Mouse (Mus musculus) CH12F3 (cell line): ENCODE data around the gene Des.

Experiments
- in situ Hi-C: fragments of 300-500 bp; cut with MboI; formaldehyde crosslinking; loops from 2 replicates; pipeline ENCODE4 v1.14.3; 2020; ENCODE audit warnings: low sequenced_read_pairs

Gene Des

DNA sequence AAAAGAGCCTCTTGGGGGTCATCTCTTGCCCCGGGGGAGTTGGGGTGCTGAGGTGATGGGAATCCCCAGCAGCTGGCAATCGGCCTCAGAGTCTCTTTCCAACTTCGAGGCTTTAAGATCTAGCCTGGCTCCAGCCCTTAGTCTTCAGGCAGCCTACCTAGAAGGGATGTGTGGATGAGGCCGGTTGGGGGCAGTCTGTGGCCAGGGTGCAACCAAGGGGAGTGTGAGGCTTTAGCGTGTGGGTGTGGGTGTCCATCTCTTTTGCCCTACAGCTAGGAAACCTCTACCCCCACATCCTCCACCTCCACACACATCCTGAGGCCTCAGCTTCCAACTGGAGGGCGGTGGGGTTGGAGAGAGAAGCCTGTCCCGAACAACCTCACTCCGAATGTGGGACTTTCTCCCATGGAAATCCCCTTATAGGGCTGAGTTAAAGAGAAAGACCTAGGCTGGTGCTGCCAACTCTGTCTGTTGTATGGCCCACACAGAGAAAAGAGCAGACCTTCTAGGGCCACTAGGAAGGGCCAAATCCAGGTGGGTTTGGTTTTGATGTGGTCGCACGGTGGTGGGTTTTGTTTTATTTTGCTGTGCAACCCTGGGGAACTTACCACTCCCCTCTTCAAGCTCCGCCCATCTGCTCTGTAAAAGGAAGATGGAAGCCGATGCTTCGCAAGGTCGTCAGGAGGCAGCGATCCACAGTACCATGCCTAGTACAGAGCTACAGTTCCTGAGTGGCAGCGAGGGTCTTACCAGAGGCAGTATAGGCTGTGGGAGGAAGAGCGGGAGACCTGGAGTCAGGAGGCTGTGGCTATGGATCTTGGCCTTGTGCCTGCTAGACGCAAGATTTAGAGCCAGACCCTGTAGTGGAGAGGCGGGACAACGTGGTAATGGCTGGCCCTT, 14.8 kb upstream of the Des start:
- in situ Hi-C loops: loop anchor here (5.0 kb wide), 1 partner anchor 122 kb away; no protein-coding TSS in a partner anchor

DNA sequence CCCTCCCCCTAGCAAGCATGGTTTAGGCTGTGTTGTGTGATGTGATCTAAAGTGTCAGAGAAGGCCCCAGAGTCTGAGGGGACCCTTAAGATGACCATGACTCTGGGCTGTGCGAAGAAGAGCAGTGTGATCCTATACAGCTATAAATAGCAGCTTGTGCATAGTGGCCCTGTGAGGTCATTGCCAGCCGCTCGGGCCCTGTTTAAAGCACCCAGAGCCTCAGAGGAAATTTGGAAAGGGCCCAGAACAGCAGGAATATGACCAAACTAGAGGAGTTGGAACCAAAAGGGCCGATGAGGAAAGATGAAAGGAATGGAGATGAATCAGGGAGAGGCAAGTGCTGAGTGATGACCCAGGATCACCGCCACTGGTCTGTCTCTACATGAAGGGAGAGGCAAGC, 12.8 kb upstream of the Des start:
- in situ Hi-C loops: loop anchor here (5.0 kb wide), 1 partner anchor 120 kb away; no protein-coding TSS in a partner anchor

DNA sequence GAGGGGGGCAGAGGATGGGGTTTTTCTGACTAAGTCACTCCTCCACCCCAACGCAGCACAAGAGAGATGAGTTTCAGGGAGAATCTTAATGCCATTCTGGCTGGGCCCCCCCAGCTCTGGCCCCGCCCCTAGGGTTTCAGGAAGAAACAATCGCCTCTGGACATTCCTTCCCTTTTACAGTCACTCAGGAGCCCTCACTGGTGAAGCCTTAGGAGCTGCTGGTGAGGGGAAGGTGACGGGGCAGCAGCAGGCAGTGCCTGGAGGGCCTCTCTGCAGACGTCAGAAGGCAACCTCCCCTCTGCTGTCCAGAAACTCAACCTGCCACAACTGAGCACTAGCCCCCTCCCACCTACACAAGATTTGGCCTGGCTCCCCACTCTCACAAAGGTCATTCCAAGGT, 10.9 kb upstream of the Des start:
- in situ Hi-C loops: loop anchor here (5.0 kb wide), 1 partner anchor 118 kb away; no protein-coding TSS in a partner anchor

DNA sequence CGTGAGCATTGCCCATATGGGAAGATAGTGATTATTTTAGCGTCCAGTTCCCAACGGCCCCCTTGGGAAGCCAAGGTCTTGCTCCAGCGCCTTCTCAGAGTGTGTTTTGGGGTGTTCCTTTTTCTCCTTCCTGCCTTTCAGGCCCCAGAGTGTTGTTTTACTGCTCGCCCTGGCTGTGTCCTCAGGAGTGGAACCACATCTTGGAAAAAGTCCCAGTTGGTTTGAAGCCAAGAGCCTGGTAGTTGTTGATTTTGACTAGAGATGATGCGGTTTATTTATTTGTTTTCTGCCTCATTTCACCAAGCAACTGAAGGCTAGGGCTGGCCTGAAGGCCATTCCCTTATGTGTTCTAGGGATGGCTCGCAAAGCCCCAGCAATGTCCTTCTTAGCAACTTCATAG, 2.9 kb upstream of the Des start:
- in situ Hi-C loops: no loop called here

DNA sequence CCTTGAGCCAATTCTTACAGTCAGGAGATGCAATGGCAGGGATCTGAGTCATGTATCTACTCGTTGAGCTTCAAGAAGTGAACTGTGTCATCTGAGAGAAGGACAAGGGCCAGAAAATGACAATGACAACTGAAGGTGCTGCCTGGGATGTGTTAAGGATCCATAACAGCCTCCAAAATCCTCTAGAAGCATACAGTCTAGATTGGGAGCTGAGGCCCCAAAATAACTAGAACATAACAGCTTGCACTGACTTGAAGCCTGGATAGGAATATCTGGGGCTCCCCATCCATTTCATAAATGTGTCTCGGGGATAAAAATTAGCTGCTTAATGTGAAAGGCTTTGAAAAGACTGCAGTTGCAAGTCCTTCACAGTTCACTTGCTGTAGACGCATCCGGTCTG, 2.1 kb upstream of the Des start:
- in situ Hi-C loops: no loop called here

DNA sequence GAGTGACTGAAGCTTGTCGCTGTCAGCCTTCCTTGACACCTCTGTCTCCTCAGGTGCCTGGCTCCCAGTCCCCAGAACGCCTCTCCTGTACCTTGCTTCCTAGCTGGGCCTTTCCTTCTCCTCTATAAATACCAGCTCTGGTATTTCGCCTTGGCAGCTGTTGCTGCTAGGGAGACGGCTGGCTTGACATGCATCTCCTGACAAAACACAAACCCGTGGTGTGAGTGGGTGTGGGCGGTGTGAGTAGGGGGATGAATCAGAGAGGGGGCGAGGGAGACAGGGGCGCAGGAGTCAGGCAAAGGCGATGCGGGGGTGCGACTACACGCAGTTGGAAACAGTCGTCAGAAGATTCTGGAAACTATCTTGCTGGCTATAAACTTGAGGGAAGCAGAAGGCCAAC, 783 bp upstream of the Des start:
- in situ Hi-C loops: no loop called here

DNA sequence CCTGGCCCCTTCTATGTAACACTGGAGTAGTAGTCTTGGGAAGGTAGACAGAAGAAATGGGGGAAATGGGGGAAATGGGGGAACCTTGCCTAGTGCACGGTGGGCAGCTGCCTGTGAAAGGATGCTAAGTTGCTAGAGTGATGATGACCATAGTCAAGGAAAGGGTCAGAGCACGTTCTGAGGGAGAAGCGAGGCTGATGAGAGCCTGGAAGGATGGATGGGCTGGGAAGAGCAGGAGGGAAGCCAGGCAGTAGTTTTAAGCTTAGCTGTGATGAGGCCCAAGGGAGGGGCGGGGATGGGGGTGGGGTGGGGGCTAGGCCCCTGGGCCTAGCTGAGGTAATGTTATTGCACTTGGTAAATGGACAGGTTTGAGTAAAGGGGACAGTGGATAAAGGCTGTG, 994 bp downstream of the Des start:
- in situ Hi-C loops: no loop called here

DNA sequence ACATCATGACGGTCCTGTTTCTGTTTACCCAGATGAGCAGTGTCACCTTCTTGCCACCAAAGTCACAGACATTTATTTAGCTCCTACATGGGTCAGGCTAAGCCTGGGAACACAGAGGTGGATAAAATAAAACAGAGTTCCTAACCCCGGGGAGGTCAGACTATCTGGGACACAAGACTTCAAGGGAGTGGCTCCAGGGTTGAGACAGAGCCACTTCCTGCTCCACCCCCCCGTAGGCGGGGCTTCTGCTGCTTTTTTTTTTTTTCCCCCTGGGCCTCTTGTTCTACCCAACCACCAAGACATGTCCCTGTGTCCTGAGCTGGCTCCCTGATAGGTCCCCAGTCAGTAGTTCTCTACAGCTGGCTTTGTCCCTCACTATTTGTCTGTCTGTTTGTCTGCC, 1.6 kb downstream of the Des start:
- in situ Hi-C loops: no loop called here

DNA sequence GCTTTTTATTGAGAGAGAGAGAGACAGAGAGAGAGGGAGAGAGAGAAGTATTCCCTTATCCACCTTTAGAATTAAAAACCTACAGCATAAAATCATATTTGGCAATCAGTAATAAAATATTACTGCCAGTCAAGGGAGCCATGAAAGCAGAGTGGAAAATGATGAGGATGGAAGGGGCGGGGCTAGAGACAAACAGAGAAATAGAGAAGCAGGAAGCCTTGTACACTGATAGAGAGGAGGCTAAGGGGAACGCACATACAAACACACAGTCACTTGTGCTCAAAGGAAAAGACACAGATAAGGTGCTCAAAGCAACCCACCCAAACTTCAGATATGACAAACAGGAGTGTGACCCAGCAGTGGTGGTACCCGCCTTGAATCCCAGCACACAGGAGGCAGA, 3.7 kb downstream of the Des start:
- in situ Hi-C loops: no loop called here

DNA sequence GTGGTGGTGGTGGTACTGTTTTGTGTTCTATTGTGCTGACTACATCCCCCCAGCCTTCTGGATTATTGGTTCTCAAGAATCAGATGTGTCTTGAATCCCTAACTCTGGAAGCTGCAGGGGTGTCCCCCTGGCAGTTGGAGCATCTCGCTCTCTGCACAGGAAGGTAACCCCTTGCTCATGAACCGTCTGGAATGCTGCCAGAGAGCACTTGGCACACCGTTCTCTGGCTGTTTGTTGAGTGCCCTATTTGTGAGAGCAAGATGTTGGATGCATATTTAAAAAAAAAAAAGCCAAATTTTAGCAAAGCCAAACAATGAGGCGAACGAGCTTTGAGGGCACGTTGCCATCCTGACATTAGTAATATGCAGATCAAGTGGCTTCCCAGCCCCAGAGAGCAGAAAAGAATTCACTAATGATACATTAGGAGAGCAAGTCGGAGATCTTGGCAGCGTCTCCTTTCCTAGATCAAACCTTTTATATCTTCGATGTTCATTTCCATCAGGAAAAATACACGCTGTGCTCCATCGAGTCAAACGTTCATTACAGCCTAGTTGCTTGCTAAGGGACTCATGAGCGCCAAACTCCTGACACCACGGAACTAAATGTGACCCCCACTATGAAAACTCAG, 5.5 kb downstream of the Des start:
- in situ Hi-C loops: no loop called here

DNA sequence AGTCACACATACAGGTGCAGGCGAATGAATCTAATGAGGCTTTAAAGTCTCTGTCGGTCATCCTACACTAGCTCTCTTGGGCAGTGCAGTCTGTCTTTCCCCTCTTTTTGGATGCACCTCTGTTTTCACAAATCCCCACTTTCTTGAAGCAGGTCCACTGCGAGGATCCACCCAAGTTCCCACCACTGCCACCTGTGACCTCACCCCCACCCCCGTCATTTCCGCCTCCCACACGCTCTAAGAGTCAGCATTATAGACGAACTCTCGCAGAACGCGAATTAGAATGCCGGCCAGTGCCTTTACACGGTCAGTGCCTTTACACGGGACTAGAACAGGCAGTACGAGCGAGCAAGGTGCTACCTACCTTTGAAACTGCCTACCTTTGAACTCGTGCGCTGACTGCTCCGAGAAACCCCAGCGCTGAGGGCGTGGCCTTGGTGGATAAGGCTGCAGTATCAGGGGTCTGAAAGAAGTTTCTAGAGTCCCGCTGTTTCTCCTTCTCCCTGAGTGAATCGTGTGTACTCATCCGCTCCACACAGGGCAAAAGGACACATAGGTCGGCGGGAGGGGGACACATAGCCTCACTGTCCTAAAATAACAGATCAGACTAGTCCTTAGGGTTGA, 9.3 kb downstream of the Des start:
- in situ Hi-C loops: no loop called here

DNA sequence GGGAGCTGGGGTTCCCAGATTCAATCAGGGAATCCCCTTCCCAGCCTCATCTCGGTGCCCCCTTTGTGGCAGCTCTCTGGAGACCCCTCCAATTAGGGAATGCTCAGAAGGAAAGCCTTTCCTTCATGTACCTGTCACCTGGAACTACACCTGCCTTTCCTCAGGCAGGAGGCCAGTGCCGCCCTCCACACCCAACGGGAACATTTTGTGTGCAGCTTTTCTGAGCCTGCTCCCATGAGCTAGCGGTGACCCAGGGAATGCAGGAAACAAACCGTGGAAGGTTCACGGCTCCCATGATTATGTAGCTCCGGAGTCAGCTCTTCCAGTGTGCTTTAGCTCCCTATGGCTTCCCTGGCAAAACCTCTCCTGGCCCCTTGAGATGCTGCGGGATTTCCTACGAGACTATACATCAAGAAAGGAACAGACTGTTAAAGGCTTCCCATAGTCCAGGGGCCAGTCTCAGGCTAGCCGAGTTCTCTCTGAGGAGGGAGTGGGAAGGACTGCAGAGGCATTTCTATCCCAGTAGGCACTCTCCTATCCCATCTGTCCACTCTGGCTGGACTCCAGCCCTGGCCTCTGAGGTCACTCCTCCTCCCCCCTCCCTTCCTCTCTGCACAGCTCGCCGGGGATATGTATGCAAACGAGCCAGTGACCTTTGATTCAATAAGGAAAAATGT, 10.0 kb downstream of the Des start:
- in situ Hi-C loops: no loop called here

DNA sequence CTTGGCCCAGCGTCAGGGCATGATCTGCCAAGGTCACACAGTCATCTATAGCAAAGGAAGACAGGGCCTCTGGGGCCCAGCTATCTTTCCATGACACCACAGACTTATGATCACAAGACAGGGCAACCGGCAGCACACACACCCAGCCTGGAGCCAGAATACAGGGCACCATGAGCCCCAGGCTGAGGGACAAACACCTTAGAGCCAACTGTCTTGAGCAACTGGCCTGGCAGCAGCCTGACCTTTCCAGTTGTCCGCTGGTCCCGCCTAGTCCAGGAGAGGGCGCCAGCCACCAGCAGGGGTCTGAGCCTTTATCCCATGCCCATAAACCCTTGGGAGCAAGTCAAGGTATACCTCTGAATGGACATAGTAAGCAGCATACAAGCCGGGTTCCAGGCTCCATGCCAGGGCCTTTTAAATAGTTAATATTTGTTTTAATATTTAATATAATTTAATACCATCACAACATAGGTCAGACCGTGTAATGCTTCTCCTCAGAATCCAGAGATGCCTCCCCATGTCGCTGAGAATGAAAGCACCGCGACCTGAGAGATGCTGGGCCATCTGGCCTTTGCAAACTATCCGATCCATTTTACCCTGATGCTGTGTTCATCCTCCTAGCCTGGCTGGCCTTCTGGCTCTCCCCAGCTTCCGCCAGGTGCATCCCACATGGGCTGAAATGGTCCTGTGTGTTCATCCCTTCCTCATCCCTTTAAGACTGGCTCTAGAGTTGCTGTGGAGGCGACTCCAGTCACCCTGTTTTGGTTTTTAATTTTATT, 11.4 kb downstream of the Des start:
- in situ Hi-C loops: no loop called here

DNA sequence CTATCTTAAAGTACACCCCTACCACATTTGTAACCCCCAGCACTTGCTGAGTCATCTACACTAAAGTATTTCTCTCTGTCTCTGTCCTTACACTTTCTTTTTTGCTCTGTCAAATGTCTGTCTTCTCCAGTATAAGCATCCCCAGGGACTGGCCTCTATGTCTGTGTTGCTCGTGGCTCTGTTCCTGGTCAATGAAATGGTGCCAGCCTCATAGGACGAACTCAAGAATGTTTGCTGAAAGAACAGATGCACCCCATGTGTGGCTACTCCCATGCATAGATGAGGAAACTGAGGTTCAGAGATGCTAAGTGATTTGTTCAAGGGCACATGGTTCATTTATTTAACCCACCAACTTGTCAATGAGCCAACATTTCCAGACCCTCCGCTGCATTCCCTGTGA, 12.3 kb downstream of the Des start:
- in situ Hi-C loops: no loop called here

DNA sequence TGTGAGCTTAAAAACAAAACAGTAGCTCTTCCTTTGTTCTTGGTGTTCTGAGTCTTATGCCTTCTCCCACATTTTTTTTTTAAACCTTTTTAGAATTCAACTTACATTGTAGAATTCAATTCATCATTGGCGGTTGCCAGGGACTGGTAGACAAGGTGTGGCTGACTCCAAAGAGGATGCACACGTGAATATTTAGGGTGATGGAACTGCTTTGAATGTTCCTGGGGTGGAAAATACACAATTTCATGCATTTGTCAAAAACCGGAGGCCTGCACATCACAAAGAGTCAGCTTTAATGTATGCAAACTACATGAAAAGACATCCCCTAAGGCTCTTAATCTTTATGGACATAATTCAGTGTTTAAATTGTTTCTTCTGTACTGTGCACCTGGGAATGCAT, 13.1 kb downstream of the Des start:
- in situ Hi-C loops: no loop called here

DNA sequence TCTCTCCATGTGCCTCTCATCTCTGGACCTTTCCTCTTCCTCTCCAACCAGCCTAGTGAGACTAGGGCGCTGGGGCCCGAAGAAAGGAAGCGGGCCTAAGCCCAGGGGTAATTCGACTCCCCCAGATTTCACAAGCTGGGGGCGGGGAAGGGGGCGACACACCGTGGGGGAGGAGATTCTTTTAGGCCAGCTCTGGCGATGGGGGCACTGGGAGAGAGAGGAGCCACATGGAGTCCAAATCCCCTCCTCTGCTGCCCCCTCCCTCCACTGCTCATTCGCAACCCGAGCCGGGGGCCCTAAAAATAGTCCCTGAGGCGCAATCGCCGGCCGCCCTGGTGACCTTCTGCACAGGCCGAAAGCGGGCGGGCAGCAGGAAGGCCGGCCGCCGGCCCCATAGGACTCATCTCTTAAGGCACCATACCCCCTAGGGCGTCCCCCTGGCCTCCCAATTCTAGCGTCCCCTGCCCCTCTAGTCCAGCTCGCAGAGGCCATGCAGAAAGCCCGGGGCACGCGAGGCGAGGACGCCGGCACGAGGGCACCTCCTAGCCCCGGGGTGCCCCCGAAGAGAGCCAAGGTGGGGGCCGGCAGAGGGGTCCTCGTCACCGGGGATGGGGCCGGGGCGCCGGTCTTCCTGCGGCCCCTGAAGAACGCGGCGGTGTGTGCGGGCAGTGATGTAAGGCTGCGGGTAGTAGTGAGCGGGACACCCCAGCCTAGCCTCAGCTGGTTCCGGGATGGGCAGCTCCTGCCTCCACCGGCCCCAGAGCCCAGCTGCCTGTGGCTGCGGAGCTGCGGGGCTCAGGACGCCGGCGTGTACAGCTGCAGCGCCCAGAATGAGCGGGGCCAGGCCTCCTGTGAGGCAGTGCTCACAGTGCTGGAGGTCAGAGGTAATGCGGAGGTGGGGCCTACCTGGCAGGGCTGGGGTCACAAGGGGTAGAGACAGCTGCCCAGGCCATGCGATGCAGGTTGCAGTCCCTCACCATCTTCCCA, 15.1 kb downstream of the Des start, which contains the start of gene Speg:
Speg (plus strand) TSS at position 348 of the 987 bp plus-strand sequence.
- in situ Hi-C loops: no loop called here

DNA sequence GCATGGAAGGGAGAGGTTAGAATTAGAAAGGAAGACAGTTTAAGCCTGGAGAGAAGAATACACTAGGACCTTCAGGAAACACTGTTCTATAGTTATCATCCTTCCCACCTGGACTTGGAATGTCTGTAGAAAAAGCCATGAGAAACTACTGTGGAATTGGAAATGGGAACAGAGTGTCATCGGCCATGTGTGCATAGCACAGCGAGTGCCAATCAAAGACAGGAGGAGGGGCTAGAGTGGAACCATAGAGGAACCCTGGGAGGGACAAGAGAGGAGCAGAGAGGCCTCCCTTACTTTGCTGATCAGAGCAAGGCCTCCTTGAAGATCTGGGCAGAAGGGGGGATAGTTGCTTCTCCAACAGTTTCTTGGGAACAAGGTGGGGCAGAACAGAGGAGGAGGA, 19.1 kb downstream of the Des start:
- in situ Hi-C loops: no loop called here

DNA sequence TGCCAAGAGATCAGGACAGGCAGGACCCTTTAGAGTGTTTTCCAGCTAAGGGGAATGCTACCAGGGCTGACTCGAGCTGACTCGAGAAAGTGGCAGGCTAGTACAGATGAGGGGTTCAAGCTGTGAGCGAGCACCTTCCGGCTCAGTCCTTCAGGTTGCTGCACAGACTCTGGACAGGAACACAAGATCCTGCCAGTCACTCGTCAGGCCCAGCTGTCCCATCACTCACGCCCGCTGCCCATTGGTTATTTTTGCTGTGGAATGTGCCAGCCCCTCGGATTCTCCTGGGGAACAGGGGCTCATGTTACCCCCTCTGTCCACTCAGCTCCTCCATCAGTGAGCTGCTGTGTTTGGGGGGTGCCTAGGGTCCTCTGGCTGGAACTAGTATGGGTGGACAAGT, 19.8 kb downstream of the Des start:
- in situ Hi-C loops: no loop called here

DNA sequence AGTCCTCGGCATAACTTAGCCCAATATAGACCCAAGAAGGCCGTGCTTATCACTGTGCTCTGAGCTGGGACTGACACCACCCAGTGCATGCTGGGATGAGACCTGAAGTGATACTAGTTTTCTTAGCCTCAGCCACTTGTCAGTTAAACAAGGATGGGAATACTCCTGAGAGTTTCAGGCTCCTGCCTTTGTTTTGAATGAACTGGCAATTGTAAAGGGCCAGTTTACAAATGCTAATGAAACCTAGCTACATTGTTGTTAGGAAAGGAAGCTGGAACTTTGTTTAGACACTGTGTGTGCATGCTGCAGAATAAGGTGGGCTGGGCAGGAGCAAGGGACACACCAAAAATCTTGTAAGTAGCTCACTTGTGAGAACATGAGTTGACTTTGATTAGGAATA, 20.8 kb downstream of the Des start:
- in situ Hi-C loops: no loop called here
